Mouse (Mus musculus) lung, adult 2 months (tissue): ENCODE results near the gene Olfr984.

Experiments used
- CTCF ChIP-seq: fragments of 200-500 bp; IDR thresholded peaks from 2 replicates; pipeline ENCODE4 v1.5.1; 2011; ENCODE audit warnings: mild to moderate bottlenecking, low read length, control low read depth; ENCODE audit not compliant: insufficient read depth
- POLR2A ChIP-seq: fragments of 200-500 bp; IDR thresholded peaks from 2 replicates; pipeline ENCODE4 v1.6.1; 2011; ENCODE audit warnings: low read depth, mild to moderate bottlenecking, control low read depth, low read length, borderline replicate concordance; ENCODE audit errors: extremely low read depth

GRCm38 (mm10) chr9:40094769-40095168, 19.2 kb downstream of the Olfr984 start:
- TF ChIP-seq CTCF, result no peak
- TF ChIP-seq POLR2A, result no peak
